Mouse (Mus musculus): Measurements from ENCODE around the gene Rad51b. TPM values are rescaled to one million over a fixed set of nuclear protein-coding genes. Genes with fewer than 3 reads are reported as not detected.
A peak's percentile ranks its signal among the peaks of the same experiment; 100 is the strongest.

Rad51b gene
- polyA plus RNA-seq, 1 experiment from 2014 or later, result 8.0 TPM

DNA sequence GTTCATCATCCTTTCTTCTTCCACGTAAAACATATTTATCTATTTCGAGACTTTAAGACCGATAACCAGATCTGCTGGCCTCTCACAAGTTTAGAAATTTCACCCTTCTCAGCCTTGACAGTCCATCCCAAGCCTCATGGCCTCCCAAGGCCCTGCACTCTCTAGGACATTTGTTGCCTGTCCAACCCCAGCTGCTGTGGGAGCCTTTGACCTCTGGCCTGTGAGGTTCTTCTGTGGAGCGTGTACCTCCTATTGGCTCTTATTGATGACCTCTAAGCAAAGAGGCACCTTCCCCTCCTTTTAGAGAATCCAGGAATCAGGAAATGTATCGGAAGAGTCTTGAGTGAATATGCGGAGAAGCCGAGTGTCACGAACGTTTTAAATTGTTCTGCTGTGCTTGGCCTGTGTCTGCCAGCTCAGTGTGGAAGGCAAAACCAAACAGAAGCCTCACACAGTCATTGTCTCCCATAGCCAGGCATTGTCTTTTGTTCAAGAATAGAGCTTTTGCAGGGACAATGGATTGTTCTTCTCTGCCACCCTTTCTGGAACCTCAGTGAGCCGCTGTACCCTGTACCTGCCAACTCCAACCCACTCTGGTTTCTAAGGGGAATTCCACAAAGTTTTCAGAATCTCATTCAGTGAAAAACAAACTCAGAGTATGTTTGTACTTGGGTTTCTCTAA is 215.3 kb downstream of the Rad51b start:
- H3K27ac ChIP-seq, result 0 out of 2 replicates have a peak overlapping the region, but pooled peaks have one; percentile 37
- peaks cover 27% of the 10 kb centered on the region for H3K4me1 ChIP-seq (replicated peaks)
- H3K4me2 ChIP-seq, result no peak overlapping the region
- 83% methylated on average over 10 of the region's 10 CpGs for WGBS
- H3K27me3 ChIP-seq, result no peaks in the 10 kb centered on the region
- ATAC-seq (ENCODE audit: insufficient number of reproducible peaks, insufficient read depth, low FRiP score, low TSS enrichment, low read depth), result no peak
- H3K36me3 ChIP-seq, result no peaks in the 10 kb centered on the region
- H3K9ac ChIP-seq (replicated peaks), result no peak overlapping the region
- no peak overlapping the region for H3K4me3 ChIP-seq (replicated peaks)
- no peaks in the 10 kb centered on the region for H3K9me3 ChIP-seq

DNA sequence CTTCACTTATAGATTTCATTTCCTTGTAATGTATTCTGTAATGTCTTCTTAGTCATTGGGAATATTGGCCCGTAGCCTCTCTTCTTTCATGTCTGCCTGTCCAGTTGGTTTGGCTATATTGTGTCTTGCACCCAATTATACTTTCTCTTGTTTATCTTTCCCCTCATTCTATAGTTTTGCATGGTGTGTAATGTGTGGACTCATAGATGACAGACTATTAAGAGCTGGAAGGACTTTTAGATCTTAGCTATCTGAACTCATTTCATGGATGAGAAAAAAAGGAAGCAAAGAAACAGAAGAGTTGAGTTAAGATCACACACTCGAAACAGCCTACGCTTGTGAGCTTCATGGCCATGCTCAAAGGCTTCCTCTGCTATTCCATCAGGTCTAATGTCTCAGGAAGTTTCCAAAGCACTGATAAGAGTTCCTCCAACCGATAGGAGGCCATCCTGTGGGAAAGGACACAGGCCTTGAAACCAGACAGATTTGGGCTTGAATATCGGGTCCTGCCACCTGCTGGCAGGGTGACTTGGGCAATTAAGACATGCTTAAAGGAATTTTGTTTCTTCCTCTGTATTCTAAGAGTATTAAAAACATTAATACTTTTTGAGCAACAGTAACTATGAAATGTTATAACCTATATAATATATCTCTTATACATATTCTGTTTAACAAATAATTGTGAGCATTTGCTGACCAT is 216.1 kb downstream of the Rad51b start:
- ATAC-seq (ENCODE audit: insufficient number of reproducible peaks, insufficient read depth, low FRiP score, low TSS enrichment, low read depth), result no peak
- no peaks in the 10 kb centered on the region for H3K36me3 ChIP-seq

DNA sequence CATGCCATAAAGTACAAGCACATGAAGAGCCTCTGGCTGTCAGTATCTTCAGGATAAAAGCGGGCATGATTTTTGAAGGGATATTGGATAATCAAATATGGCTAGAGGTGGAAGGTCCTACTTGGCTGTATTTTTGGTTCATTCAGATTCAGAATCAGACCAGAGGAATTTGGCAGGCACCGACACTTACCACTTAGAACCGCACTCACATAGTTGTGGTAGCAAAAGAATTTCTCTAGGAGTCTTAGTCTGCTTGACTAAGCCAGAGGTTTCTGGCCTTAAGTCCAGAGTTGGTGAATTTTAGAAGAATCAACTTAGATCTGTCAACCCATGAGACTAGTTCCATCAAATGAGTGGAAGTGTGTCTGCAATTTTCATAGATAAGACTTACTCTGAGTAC is 217.6 kb downstream of the Rad51b start:
- 93% methylated on average over 3 of the region's 3 CpGs for WGBS
- no peaks in the 10 kb centered on the region for H3K9me3 ChIP-seq
- peaks cover 16% of the 10 kb centered on the region for H3K4me1 ChIP-seq (replicated peaks)
- no peaks in the 10 kb centered on the region for H3K27me3 ChIP-seq
- H3K9ac ChIP-seq (replicated peaks), result no peak overlapping the region
- H3K36me3 ChIP-seq, result no peaks in the 10 kb centered on the region
- H3K4me2 ChIP-seq, result no peak overlapping the region
- no peak for ATAC-seq (ENCODE audit: insufficient number of reproducible peaks, insufficient read depth, low FRiP score, low TSS enrichment, low read depth)
- no peak overlapping the region for H3K4me3 ChIP-seq (replicated peaks)
- H3K27ac ChIP-seq, result no peak overlapping the region

More for the DNA sequence above, 216.1 kb downstream of the Rad51b start:
- no peaks in the 10 kb centered on the region for H3K27me3 ChIP-seq
- no peak overlapping the region for H3K9ac ChIP-seq (replicated peaks)
- 86% methylated on average over 5 of the region's 5 CpGs for WGBS
- H3K27ac ChIP-seq, result no peak overlapping the region
- H3K4me2 ChIP-seq, result no peak overlapping the region
- peaks cover 19% of the 10 kb centered on the region for H3K4me1 ChIP-seq (replicated peaks)
- no peak overlapping the region for H3K4me3 ChIP-seq (replicated peaks)
- H3K9me3 ChIP-seq, result no peaks in the 10 kb centered on the region

DNA sequence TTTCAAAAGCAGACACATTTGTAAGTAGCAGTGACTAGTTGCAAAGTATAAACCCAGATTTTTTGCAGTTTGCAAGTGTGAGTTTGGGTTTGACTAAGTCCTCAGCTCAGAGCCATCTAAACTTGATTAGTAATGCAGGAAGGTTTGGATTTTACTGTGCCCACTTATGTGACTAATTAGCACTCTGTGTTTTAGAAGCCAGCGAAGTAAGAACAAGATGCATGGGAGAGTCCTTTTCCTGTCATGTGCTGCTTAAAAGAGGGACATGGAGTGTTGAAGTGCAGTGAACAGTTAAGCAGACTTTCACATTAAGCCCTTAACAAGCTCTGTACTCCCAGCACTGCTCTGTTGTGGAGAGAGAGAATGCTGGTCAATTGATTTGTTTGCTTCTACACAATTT is 225.3 kb downstream of the Rad51b start:
- H3K9me3 ChIP-seq, result no peaks in the 10 kb centered on the region
- no peak overlapping the region for H3K4me3 ChIP-seq (replicated peaks)
- no peak for ATAC-seq (ENCODE audit: insufficient number of reproducible peaks, insufficient read depth, low FRiP score, low TSS enrichment, low read depth)
- H3K4me2 ChIP-seq, result no peak overlapping the region
- H3K9ac ChIP-seq (replicated peaks), result no peak overlapping the region
- WGBS, result 5% methylated on average over 1 of the region's 1 CpGs
- no peaks in the 10 kb centered on the region for H3K27me3 ChIP-seq
- H3K4me1 ChIP-seq (replicated peaks), result peaks cover 16% of the 10 kb centered on the region
- H3K36me3 ChIP-seq, result no peaks in the 10 kb centered on the region
- peak overlapping the region; percentile 4; the same call in 1 of the 2 replicates for H3K27ac ChIP-seq

DNA sequence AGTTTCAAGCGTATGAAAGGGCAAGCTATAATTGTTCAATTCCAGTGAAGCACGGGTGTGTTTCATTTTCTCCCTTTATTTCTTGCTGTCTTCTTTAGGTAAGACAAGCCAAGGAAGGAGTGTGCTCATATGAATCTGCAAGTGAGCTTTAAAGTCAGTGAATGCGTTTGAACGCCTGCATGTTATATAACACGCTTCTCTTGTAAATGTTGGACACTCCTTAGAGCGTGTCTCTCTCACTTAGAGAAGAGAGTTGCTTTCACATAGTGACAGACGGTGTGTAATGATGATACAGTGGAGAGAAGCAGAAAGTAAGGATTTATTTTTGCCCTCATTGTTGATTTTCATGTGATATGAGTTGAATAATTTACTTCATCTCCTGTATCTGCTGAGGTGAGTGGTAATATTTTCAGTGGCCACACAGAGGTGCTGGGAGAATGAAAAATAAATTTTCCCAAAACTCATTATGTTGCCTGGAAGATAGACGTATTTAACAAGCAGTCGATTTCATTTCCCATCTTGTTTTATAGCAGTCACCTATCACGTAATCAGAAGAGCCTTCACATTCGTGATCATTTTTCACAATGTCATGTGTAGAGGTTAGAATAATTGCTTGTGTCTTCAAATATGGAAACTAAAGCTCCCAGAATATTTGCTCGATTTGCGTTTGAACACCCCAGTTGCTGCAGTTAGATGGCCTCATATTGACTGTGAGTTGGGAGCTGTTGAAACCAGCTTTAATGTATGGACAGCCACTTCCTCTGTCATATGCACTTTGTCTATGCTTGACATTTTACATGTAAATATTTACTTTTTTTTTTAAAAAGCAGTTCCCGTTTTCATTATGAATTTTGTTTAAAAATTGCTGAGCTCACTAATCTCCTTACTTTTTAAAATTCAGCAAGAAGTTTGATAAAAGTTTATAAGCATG is 228.1 kb downstream of the Rad51b start:
- H3K4me2 ChIP-seq, result no peak overlapping the region
- no peak overlapping the region for H3K4me3 ChIP-seq (replicated peaks)
- H3K36me3 ChIP-seq, result no peaks in the 10 kb centered on the region
- H3K9ac ChIP-seq (replicated peaks), result no peak overlapping the region
- H3K27me3 ChIP-seq, result no peaks in the 10 kb centered on the region
- H3K4me1 ChIP-seq (replicated peaks), result peaks cover 19% of the 10 kb centered on the region
- 80% methylated on average over 14 of the region's 14 CpGs for WGBS
- ATAC-seq (ENCODE audit: insufficient number of reproducible peaks, insufficient read depth, low FRiP score, low TSS enrichment, low read depth), result no peak
- H3K27ac ChIP-seq, result no peak overlapping the region
- peaks cover 6% of the 10 kb centered on the region; the same call in 1 of the 2 replicates for H3K9me3 ChIP-seq

DNA sequence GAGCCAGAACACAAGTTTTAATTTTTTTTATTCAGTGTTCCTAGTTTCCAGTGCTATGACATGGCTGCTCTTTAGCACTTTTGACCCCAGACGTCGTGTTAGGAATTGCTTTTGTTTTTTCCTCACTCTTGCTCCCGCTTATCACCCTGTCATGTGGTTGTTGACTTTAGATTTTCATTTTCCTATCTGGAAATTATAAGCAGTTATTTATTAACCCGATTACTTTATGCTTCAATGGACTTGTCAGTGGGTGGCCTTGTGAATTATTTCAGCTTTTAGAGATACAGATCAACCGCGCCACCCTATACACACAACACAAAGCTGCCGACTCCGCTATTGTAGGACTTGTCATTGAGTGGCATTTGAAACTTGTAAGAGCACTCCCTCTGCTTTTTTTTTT is 228.8 kb downstream of the Rad51b start:
- 86% methylated on average over 8 of the region's 8 CpGs for WGBS
- H3K4me3 ChIP-seq (replicated peaks), result no peak overlapping the region

DNA sequence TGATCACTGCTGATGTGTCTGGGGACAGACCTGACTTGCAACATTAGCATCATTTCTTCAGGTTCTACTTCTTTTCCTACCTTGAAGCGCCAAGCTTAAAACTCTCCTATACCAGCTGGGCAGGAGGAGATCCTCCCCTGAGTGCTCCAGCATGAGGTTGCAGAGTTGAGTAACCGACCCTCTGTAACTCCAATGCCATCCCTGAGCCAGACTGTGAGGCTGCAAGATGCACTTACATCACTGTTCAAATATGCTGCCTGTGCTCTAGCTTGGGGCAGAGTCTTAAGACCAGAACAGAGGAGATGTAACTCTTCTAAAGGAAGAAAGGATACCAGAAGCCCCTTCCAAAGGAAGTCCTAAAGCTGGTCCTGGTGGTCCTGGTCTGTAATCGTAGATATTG is 230.1 kb downstream of the Rad51b start:
- no peak for ATAC-seq (ENCODE audit: insufficient number of reproducible peaks, insufficient read depth, low FRiP score, low TSS enrichment, low read depth)
- H3K4me1 ChIP-seq (replicated peaks), result peaks cover 35% of the 10 kb centered on the region
- 0 out of 2 replicates have a peak overlapping the region, but pooled peaks have one; percentile 7 for H3K27ac ChIP-seq
- 76% methylated on average over 3 of the region's 3 CpGs for WGBS
- H3K9me3 ChIP-seq, result peaks cover 6% of the 10 kb centered on the region; the same call in 1 of the 2 replicates
- no peak overlapping the region for H3K9ac ChIP-seq (replicated peaks)
- H3K4me2 ChIP-seq, result no peak overlapping the region
- no peaks in the 10 kb centered on the region for H3K27me3 ChIP-seq
- no peaks in the 10 kb centered on the region for H3K36me3 ChIP-seq
- no peak overlapping the region for H3K4me3 ChIP-seq (replicated peaks)

More for the DNA sequence above, 228.8 kb downstream of the Rad51b start:
- H3K27ac ChIP-seq, result no peak overlapping the region
- H3K36me3 ChIP-seq, result no peaks in the 10 kb centered on the region
- H3K4me2 ChIP-seq, result no peak overlapping the region
- H3K9me3 ChIP-seq, result peaks cover 6% of the 10 kb centered on the region; the same call in 1 of the 2 replicates
- no peaks in the 10 kb centered on the region for H3K27me3 ChIP-seq
- peaks cover 25% of the 10 kb centered on the region for H3K4me1 ChIP-seq (replicated peaks)
- no peak for ATAC-seq (ENCODE audit: insufficient number of reproducible peaks, insufficient read depth, low FRiP score, low TSS enrichment, low read depth)
- no peak overlapping the region for H3K9ac ChIP-seq (replicated peaks)

DNA sequence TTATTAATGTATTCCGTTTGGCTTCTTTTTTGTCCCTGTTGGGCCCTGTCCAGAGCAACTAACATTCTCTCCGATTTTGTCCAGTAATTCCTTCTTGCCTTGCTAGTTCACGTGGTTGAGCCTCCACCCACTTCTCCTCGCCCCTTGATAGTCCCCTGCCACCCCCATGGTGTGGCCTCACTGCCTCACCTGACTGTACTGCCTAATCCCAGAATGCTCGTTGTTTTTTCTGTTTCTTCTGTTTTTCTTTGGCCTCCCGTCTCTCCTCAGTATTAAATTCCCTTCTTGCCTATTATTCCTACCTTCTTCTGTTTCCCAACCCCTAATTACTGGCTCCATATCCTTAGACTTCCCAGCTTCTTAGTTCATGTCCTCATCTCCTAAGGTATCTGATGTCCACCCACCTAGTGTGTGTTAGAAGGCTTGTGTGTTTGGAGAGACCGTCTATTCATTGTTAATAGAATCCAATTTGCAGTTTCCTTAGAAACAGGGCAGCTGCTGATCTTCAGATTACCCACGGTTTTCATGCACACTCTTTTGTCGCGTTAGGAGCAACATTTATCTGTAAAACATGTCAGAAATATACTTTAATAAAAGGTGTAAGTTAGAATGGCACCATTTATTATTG is 233.3 kb downstream of the Rad51b start:
- peaks cover 46% of the 10 kb centered on the region for H3K4me1 ChIP-seq (replicated peaks)
- H3K27me3 ChIP-seq, result no peaks in the 10 kb centered on the region
- H3K9ac ChIP-seq (replicated peaks), result no peak overlapping the region
- 0 out of 2 replicates have a peak overlapping the region, but pooled peaks have one; percentile 36 for H3K27ac ChIP-seq
- no peak for ATAC-seq (ENCODE audit: insufficient number of reproducible peaks, insufficient read depth, low FRiP score, low TSS enrichment, low read depth)
- H3K36me3 ChIP-seq, result no peaks in the 10 kb centered on the region
- H3K4me2 ChIP-seq, result no peak overlapping the region
- H3K9me3 ChIP-seq, result peaks cover 6% of the 10 kb centered on the region; the same call in 1 of the 2 replicates
- WGBS, result 63% methylated on average over 10 of the region's 10 CpGs
- no peak overlapping the region for H3K4me3 ChIP-seq (replicated peaks)

DNA sequence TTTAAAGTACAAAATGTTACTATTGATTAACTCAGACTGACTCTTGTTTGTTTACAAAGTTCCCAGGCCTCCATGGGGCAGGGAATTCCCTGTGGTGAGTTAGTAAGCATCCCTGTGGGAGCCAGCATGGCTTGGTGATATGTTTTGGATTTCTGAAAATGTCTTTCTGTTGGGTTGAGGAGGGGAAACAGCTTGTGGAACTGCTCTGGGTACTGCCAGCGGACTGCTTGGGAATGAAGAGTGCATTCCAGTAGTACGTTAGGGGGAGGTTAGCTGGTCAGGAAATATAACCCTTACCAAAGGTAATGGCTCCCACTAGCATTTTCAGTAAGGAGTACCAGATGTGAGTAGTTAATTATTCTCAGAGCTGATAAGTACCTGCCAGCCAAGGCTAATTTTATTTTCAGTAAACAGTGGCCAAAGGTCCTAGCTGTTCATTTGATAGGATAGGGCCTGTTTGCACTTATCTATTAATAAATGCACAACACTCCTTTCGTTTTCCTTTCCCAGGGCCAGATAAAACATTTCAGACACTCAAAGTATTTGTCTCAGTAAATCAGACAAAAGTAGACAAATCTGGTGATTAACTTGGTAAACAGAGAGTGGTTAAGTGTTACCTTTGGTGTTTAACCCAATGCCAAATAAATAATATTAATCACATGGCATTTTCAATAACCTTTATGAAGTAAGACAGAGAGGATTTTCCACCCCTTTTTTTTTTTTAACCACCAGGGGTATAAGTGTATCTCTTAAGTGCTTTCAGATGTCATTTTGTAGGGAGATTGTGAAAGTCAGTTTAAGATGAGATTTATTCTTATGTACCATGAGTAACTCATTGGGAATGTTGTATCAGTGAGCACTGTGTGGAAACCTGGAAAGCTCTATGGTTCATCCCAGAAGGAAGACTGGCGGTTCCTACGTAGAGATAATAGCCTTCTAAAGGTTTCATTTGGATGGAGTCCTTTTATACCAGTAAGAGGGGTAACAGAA is 235.0 kb downstream of the Rad51b start:
- no peak overlapping the region for H3K9ac ChIP-seq (replicated peaks)
- H3K27ac ChIP-seq, result peak overlapping the region; percentile 87
- no peak overlapping the region for H3K4me3 ChIP-seq (replicated peaks)
- H3K36me3 ChIP-seq, result no peaks in the 10 kb centered on the region
- peaks cover 52% of the 10 kb centered on the region for H3K4me1 ChIP-seq (replicated peaks)
- H3K4me2 ChIP-seq, result no peak overlapping the region
- peaks cover 6% of the 10 kb centered on the region; the same call in 1 of the 2 replicates for H3K9me3 ChIP-seq
- ATAC-seq (ENCODE audit: insufficient number of reproducible peaks, insufficient read depth, low FRiP score, low TSS enrichment, low read depth), result no peak
- WGBS, result 24% methylated on average over 5 of the region's 5 CpGs
- no peaks in the 10 kb centered on the region for H3K27me3 ChIP-seq

DNA sequence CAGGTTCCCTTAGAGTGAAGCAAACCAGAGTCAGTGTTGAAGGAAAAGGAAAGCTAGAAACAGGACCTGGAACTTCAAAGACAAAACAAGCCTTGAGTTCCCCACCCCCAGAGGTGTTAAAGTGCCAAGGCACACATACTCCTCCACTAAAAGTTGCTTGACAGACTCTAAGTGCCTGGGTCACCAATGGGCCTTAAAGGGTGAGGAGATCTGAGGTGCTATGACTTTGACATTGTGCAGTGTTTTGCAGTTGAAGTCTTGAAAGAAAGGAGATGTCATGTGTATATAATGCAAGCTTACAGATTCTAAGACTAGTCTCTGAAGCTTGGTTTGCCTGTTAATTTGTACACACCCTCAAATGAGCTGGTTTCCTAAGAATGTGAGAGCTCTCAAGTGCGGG is 237.7 kb downstream of the Rad51b start:
- Histone ChIP-seq H3K27me3 (no peaks in the 10 kb centered on the region), H3K36me3 (no peaks in the 10 kb centered on the region), H3K9ac (replicated peaks) (no peak overlapping the region), H3K4me2 (no peak overlapping the region), H3K27ac (peak overlapping the region; percentile 62; the same call in 1 of the 2 replicates), H3K4me1 (replicated peaks) (peaks cover 52% of the 10 kb centered on the region), H3K4me3 (replicated peaks) (no peak overlapping the region), H3K9me3 (peaks cover under 1% of the 10 kb centered on the region; the same call in 1 of the 2 replicates)
- 49% methylated on average over 1 of the region's 1 CpGs for WGBS
- ATAC-seq (ENCODE audit: insufficient number of reproducible peaks, insufficient read depth, low FRiP score, low TSS enrichment, low read depth), result no peak
